Mouse (Mus musculus) intestine, embryonic 14.5 days (tissue): ENCODE data around the gene Pebp1. TPM values are rescaled to one million over a fixed set of nuclear protein-coding genes. Genes with fewer than 3 reads are reported as not detected.
"Not testable (repeated sequence)": the region's sequence is repeated elsewhere in the genome, so short reads cannot be mapped to it uniquely, and the experiment has no call there.

Source experiments
- ATAC-seq: fragments of 200-750 bp; cut with Nextera tagmentation; replicated peaks from 2 replicates; pipeline ENCODE4 v1.8.0; 2017; ENCODE audit warnings: low read depth, moderate number of reproducible peaks, moderate TSS enrichment, moderate library complexity; ENCODE audit not compliant: low FRiP score, low TSS enrichment
- DNase-seq: peaks from one replicate; pipeline ENCODE4 v3.0.0-alpha.2; 2018; ENCODE audit warnings: low spot score
- H3K27ac ChIP-seq: fragments of 300-500 bp; sonication (generic); 2 replicates; pipeline ENCODE4 v1.5.1; 2014; ENCODE audit warnings: low read depth, mild to moderate bottlenecking, control low read depth
- H3K27me3 ChIP-seq: fragments of 300-500 bp; sonication (generic); replicated peaks from 2 replicates; pipeline ENCODE4 v1.6.1; 2014; ENCODE audit warnings: low read length, control low read depth; ENCODE audit not compliant: control insufficient read depth, insufficient read depth
- H3K36me3 ChIP-seq: fragments of 300-500 bp; sonication (generic); 2 replicates; pipeline ENCODE4 v1.6.1; 2014; ENCODE audit warnings: low read length, control low read depth; ENCODE audit not compliant: control insufficient read depth, insufficient read depth
- H3K4me1 ChIP-seq: fragments of 300-500 bp; sonication (generic); replicated peaks from 2 replicates; pipeline ENCODE4 v1.6.1; 2014; ENCODE audit warnings: low read length, control low read depth, mixed read lengths; ENCODE audit not compliant: control insufficient read depth, insufficient read depth
- H3K4me2 ChIP-seq: fragments of 300-500 bp; sonication (generic); 2 replicates; pipeline ENCODE4 v1.6.1; 2014; ENCODE audit warnings: low read length
- H3K4me3 ChIP-seq: fragments of 300-500 bp; sonication (generic); 2 replicates; pipeline ENCODE4 v1.5.1; 2014; ENCODE audit warnings: low read depth, low read length, control low read depth, mixed read lengths
- H3K9ac ChIP-seq: fragments of 300-500 bp; sonication (generic); 2 replicates; pipeline ENCODE4 v1.6.1; 2014; ENCODE audit warnings: mild to moderate bottlenecking, low read length
- H3K9me3 ChIP-seq: fragments of 300-500 bp; sonication (generic); 2 replicates; pipeline ENCODE4 v1.6.1; 2016; ENCODE audit warnings: low read length, control low read depth; ENCODE audit not compliant: control insufficient read depth
- WGBS: fragments of 180-500 bp; shearing (Covaris S2); extraction: QIAGEN DNeasy Blood & Tissue Kit; methylation state at CpG from one replicate; pipeline ENCODE4 v1.1.7; 2014; 5-methylcytosine and 5-hydroxymethylcytosine counted together
- polyA plus RNA-seq: library from polyadenylated mRNA; unstranded; fragments of >200 nt; fragmentation: Nextera tagmentation; extraction: Ambion mirVana; gene quantifications from 2 replicates; pipeline ENCODE4 v1.2.1, GENCODE M21; 2014

The Pebp1 gene
- polyA plus RNA-seq, 1 experiment from 2014 or later, result 747 TPM

DNA sequence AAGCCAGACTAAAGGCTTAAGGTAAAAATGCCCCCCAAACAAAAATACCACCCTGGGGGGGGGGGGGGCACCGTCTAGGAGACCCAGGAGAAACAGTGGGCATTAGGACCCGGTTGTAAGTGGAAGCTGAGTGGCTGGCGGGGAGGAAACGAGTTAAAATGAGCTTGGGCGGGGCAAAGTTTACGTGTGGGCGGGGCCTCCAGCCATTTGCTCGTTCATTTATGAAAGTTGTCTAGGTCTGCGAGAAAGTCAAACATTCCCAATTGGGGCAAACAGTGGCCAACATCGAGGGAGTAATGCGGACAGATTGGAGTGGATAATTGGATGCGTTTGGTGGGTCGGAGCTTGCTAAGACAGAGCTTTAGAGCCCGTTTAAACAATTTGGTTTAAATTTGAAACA is 26.0 kb upstream of the Pebp1 start:
- Histone ChIP-seq H3K4me2 (peak overlapping the region; percentile 49), H3K4me1 (peaks cover 12% of the 10 kb centered on the region), H3K27me3 (no peaks in the 10 kb centered on the region), H3K36me3 (no peaks in the 10 kb centered on the region), H3K27ac (peak overlapping the region; percentile 67; the same call in 1 of the 2 replicates), H3K9ac (0 out of 2 replicates have a peak overlapping the region, but pooled peaks have one; percentile 7), H3K9me3 (no peaks in the 10 kb centered on the region), H3K4me3 (peak overlapping the region; percentile 27)
- 13% methylated on average over 14 of the region's 14 CpGs for WGBS
- ATAC-seq (no peak), DNase-seq (peak; percentile 76)

DNA sequence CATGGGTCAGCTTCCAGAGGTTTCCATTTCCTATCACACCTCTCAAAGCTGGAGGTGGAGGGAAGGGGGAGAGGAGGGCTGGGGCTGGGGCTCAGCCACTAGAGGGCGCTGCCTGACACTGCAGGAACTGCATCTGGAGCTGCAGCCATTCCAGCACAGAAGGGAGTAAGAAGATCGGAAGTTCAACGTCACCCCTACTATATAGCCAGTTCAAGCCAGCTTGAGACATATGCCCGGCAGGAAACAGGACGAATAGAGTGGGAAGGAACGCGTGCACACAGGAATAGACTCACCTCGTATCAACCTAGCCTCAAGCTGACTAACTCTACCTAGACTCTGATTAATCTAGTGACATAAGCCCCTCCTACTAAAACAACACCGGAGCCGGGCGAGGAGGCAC is 20.3 kb upstream of the Pebp1 start:
- H3K27ac ChIP-seq, result no peak overlapping the region
- ATAC-seq, result peak; percentile 24; the same call in 1 of the 2 replicates
- no peaks in the 10 kb centered on the region for H3K36me3 ChIP-seq
- no peaks in the 10 kb centered on the region for H3K9me3 ChIP-seq
- H3K4me1 ChIP-seq, result no peaks in the 10 kb centered on the region
- 41% methylated on average over 11 of the region's 11 CpGs for WGBS
- no peaks in the 10 kb centered on the region for H3K27me3 ChIP-seq
- DNase-seq, result peak; percentile 82
- H3K4me2 ChIP-seq, result no peak overlapping the region
- H3K9ac ChIP-seq, result no peak overlapping the region
- no peak overlapping the region for H3K4me3 ChIP-seq

DNA sequence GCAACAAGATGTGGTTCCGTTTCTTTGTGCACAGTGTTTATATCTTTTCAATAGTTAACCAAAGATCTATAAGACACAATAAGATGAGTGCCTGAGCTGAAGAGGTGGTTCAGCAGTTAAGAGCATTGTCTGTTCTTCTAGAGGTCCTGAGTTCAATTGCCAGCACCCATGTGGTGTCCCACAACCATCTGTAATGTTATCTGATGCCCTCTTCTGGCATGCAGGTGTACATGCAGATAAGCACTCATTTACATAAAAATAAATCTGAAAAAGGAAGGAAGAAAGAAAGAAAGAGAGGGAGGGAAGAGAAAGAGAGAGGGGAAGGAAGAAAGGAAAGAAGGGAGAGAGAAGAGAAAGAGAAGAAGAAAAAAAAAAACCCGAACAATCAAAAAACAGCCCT is 19.4 kb upstream of the Pebp1 start:
- Histone ChIP-seq H3K36me3 (no peaks in the 10 kb centered on the region), H3K4me3 (no peak overlapping the region), H3K27ac (no peak overlapping the region), H3K9me3 (no peaks in the 10 kb centered on the region), H3K4me2 (no peak overlapping the region), H3K4me1 (no peaks in the 10 kb centered on the region), H3K9ac (no peak overlapping the region), H3K27me3 (no peaks in the 10 kb centered on the region)
- DNase-seq (no peak), ATAC-seq (no peak)
- WGBS, result 92% methylated on average over 2 of the region's 2 CpGs

DNA sequence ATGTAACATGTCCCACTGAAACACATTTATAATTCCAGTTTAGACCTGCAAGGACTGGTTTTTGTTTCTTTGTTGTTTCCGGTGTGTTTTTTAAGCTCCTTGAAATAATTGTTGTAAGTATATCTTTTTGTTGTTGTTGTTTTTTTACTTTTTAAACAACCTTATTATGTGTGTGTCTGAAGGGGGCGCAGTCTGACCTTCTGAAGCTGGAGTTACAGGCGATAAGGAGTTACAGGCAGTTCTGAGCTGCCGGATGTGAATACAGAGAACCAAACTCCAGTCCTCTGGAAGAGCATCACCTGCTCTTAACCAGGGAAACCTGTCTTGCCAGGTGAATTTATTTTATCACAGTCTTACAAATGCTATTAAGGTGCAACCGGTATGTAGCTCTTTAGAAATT is 18.3 kb upstream of the Pebp1 start:
- Histone ChIP-seq H3K27me3 (no peaks in the 10 kb centered on the region), H3K36me3 (no peaks in the 10 kb centered on the region), H3K9ac (no peak overlapping the region), H3K9me3 (no peaks in the 10 kb centered on the region), H3K27ac (no peak overlapping the region), H3K4me3 (no peak overlapping the region), H3K4me1 (no peaks in the 10 kb centered on the region), H3K4me2 (no peak overlapping the region)
- DNase-seq (no peak), ATAC-seq (no peak)
- WGBS, result 85% methylated on average over 5 of the region's 5 CpGs

DNA sequence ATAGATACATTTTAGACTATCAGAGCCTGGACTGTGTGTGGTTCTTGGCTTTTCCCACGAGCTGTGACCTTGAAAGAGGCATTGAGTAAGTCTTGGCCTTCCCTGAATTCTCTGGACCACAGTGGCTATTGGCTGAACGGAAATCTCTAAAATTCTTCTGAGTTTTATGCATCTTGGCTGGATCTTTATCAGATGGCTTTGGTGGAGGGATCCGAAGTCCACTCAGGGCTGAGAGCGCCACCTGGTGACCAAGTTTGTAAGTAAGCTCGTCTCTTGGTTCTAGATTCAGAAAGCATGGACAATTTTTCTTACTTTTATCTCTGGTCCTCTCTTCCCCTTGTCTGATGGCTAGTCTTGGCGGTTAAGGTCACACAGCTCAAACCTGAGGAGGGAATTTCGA is 17.5 kb upstream of the Pebp1 start:
- Histone ChIP-seq H3K36me3 (no peaks in the 10 kb centered on the region), H3K9ac (no peak overlapping the region), H3K9me3 (no peaks in the 10 kb centered on the region), H3K4me3 (no peak overlapping the region), H3K27me3 (no peaks in the 10 kb centered on the region), H3K4me1 (no peaks in the 10 kb centered on the region), H3K27ac (no peak overlapping the region), H3K4me2 (no peak overlapping the region)
- WGBS, result 71% methylated on average over 7 of the region's 7 CpGs
- ATAC-seq, result no peak
- peak; percentile 77 for DNase-seq

DNA sequence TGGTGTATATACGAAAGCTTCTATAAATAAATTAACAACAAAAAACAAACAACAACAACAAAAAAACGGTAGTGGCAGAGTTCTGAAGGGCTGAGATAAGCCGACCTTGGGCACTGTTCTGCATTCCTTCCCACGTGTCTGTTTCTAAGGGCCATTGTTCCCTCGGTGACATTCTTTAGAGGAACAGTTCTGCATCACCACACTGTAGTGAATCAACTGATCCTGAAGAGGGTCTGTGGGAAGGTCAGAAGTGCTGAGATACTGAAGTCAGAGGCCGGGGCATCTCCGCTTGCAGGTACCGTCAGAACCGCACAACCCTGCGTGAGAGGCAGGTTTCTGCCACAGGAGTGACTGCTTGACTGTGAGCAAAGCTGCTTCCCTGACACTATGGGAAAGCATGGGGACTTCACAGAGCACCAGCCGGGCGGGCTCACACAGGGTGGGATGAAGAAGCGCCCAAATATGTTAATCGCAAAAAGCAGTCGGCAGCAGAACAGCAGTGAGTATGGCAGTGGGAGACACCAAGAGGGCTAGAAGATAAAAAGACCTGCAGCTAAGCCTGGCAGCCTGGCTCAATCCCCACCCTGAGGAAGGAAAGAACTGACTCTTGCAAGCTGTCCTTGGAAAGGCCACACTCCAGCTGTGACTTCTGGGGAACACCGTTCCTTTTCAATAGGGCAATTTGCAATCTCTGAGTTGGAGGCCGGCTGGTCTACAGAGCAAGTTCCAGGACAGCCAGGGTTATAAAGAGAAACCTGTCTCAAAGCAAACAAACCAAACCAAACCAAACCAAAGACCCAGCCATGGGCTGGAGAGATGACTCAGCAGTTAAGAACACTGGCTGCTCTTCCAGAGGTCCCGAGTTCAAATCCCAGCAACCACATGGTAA is 16.5 kb upstream of the Pebp1 start:
- DNase-seq, result no peak
- Histone ChIP-seq H3K4me2 (no peak overlapping the region), H3K4me3 (no peak overlapping the region), H3K36me3 (no peaks in the 10 kb centered on the region), H3K27me3 (no peaks in the 10 kb centered on the region), H3K4me1 (no peaks in the 10 kb centered on the region), H3K27ac (no peak overlapping the region), H3K9ac (no peak overlapping the region), H3K9me3 (no peaks in the 10 kb centered on the region)
- ATAC-seq, result no peak
- 58% methylated on average over 18 of the region's 18 CpGs for WGBS

DNA sequence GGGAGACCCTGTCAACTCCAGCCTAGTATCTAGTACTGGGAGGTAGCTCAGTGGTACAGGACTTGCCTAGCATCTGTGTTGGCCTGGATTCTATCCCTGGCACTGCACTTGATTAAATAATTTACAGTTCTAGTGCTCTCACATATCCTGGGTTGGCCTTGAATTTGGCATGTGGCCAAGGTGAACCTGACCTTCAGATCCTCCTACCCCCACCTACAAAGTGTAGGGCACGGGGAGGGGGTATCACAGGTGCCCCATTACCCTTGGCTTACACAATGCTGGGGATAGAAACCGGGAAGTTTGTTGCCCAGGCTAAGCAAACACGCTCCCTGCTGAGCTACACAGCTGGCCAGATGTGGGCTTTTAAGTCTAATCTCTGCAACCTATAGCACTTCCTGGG is 15.5 kb upstream of the Pebp1 start:
- DNase-seq, result no peak
- no peak for ATAC-seq
- H3K9me3 ChIP-seq, result no peaks in the 10 kb centered on the region
- H3K27me3 ChIP-seq, result no peaks in the 10 kb centered on the region
- H3K9ac ChIP-seq, result no peak overlapping the region
- no peaks in the 10 kb centered on the region for H3K36me3 ChIP-seq
- no peak overlapping the region for H3K4me2 ChIP-seq
- 72% methylated on average over 3 of the region's 3 CpGs for whole genome bisulfite sequencing
- H3K4me3 ChIP-seq, result no peak overlapping the region
- H3K4me1 ChIP-seq, result no peaks in the 10 kb centered on the region
- no peak overlapping the region for H3K27ac ChIP-seq

DNA sequence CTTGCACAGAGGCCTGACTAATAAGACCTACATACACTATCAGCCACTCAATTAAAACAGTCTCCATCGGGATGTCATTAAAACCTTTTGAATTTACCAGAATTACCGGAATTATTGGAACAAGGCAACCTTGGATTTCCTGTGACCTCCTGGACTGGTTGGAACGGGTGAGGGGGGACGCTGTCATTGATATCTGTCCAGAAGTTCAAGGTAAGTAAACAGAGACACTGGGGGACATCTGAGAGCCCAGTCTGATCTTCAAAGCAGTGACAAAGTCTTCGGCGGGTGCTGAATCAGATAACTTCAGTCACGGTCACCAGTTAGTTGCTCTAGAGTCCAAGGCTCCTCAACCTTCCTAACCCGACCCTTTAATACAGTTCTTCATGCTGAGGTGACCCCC is 7.6 kb upstream of the Pebp1 start:
- Histone ChIP-seq H3K9me3 (no peaks in the 10 kb centered on the region), H3K27ac (no peak overlapping the region), H3K4me1 (no peaks in the 10 kb centered on the region), H3K36me3 (no peaks in the 10 kb centered on the region), H3K4me3 (no peak overlapping the region), H3K9ac (no peak overlapping the region), H3K4me2 (no peak overlapping the region), H3K27me3 (no peaks in the 10 kb centered on the region)
- WGBS, result 91% methylated on average over 8 of the region's 8 CpGs
- DNase-seq (no peak), ATAC-seq (no peak)

DNA sequence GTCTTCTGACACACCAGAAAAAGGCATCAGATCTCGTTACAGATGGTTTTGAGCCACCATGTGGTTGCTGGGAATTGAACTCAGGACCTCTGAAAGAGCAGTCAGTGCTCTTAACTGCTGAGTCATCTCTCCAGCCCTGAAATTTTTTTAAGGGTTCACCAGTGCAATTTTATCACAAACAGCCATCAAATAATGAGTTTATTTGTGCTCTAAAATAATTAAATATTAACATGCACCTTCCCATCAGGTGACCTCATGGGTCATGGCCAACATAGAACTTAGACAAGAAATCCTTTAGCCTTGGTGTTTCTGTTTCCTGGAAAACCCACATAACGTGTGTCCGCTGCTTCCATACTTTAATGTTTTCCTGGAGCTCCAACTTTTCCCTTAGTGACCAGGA is 6.4 kb upstream of the Pebp1 start:
- H3K27ac ChIP-seq, H3K4me1 ChIP-seq, ATAC-seq, H3K4me3 ChIP-seq, H3K36me3 ChIP-seq, H3K27me3 ChIP-seq, DNase-seq, H3K9ac ChIP-seq, H3K4me2 ChIP-seq, H3K9me3 ChIP-seq: not testable (repeated sequence)
- WGBS, result 87% methylated on average over 3 of the region's 3 CpGs
